In genomic region chr13:59649781-59650180, GRCm38 (mm10) we compare ENCODE assay signal across 26 mouse cellular contexts. TPM values are rescaled to one million over a fixed set of nuclear protein-coding genes. Genes with fewer than 3 reads are reported as not detected.
A peak's percentile ranks its signal among the peaks of the same experiment; 100 is the strongest.
DNase-seq lines count a peak whose midpoint lies in the region; ATAC-seq and TF ChIP-seq lines count a peak whose summit lies in the region.
"Had no signal": no experiment of that assay in that cellular context is flagged by ENCODE, and none has a peak within 500 bp of the region (broad histone marks: within the 10 kb centered on the region; RNA-seq: fewer than 3 reads in every experiment).

No protein-coding gene starts in this region.

- no peaks in the 10 kb centered on the region for H3K4me1 ChIP-seq in liver, adult 2 months (ENCODE audit: control insufficient read depth, insufficient read depth, low read length)
- peaks cover 11% of the 10 kb centered on the region; the same call in 1 of the 2 replicates for H3K4me1 ChIP-seq in liver, embryonic 11.5 days (replicated peaks; ENCODE audit: control insufficient read depth, insufficient read depth, low read length)
- H3K4me1 ChIP-seq in intestine, postnatal 0 days (replicated peaks; ENCODE audit: control insufficient read depth, insufficient read depth, low read length), result 0 out of 2 replicates have a peak, but pooled peaks cover 2% of the 10 kb centered on the region
- H3K4me1 ChIP-seq in thymus, adult 2 months (replicated peaks; ENCODE audit: control insufficient read depth, insufficient read depth, low read length), result no peaks in the 10 kb centered on the region

- ATAC-seq in liver, embryonic 11.5 days (replicated peaks; ENCODE audit: low FRiP score), result no peak
- ATAC-seq in intestine, postnatal 0 days, result peak; percentile 71
- ATAC-seq: hindbrain, postnatal 0 days; Patski had no signal

- H3K36me3 ChIP-seq in liver, adult 2 months (ENCODE audit: control insufficient read depth, insufficient read depth, low read length), result no peaks in the 10 kb centered on the region
- H3K36me3 ChIP-seq in liver, embryonic 11.5 days (ENCODE audit: control insufficient read depth, insufficient read depth, low read length), result peaks cover 30% of the 10 kb centered on the region
- H3K36me3 ChIP-seq in intestine, postnatal 0 days (ENCODE audit: control insufficient read depth, insufficient read depth), result peaks cover 14% of the 10 kb centered on the region
- no peaks in the 10 kb centered on the region for H3K36me3 ChIP-seq in thymus, adult 2 months (ENCODE audit: control insufficient read depth, insufficient read depth, low read length)

- H3K4me2 ChIP-seq in liver, embryonic 11.5 days, result no peak overlapping the region
- no peak overlapping the region for H3K4me2 ChIP-seq in intestine, postnatal 0 days (replicated peaks; ENCODE audit: low read depth)
- H3K4me2 ChIP-seq: embryonic facial prominence, embryonic 13.5 days; forebrain, embryonic 12.5 days; hindbrain, embryonic 13.5 days had no signal

- no peaks in the 10 kb centered on the region for H3K27me3 ChIP-seq in liver, adult 2 months (ENCODE audit: control insufficient read depth, insufficient read depth, low read length)
- no peaks in the 10 kb centered on the region for H3K27me3 ChIP-seq in liver, embryonic 11.5 days (replicated peaks; ENCODE audit: control insufficient read depth, insufficient read depth, low read length)
- no peaks in the 10 kb centered on the region for H3K27me3 ChIP-seq in intestine, postnatal 0 days (replicated peaks; ENCODE audit: control insufficient read depth, insufficient read depth, low read length)
- H3K27me3 ChIP-seq in thymus, adult 2 months (ENCODE audit: control insufficient read depth, insufficient read depth, low read length), result no peaks in the 10 kb centered on the region
- H3K27me3 ChIP-seq: embryonic facial prominence, embryonic 13.5 days; forebrain, embryonic 12.5 days; hindbrain, embryonic 13.5 days; Patski had no signal

- no peak overlapping the region for H3K27ac ChIP-seq in liver, adult 2 months (replicated peaks; ENCODE audit: insufficient read depth, low read depth, low read length)
- no peak overlapping the region for H3K27ac ChIP-seq in liver, embryonic 11.5 days (ENCODE audit: low read depth, low read length)
- peak overlapping the region; percentile 46; the same call in 1 of the 2 replicates for H3K27ac ChIP-seq in intestine, postnatal 0 days (ENCODE audit: low read depth, low read length)
- H3K27ac ChIP-seq in thymus, adult 2 months (ENCODE audit: control insufficient read depth, insufficient read depth, low read length), result no peak overlapping the region
- H3K27ac ChIP-seq: embryonic facial prominence, embryonic 13.5 days; forebrain, embryonic 12.5 days; heart, embryonic 10.5 days; hindbrain, embryonic 13.5 days; hindbrain, postnatal 0 days had no signal

- DNase-seq in embryo, embryonic 10 days (ENCODE audit: low spot score), result peak; percentile 34
- DNase-seq in embryo, embryonic 11 days, result no peak
- peak; percentile 5 for DNase-seq in liver, adult 2 months (ENCODE audit: extremely low read depth, low read depth, low spot score)
- no peak for DNase-seq in liver, embryonic 11.5 days (ENCODE audit: low spot score)
- no peak for DNase-seq in urinary bladder, adult 2 months (ENCODE audit: low spot score)
- DNase-seq in thymus, adult 2 months, result no peak
- no peak for DNase-seq in thymus, postnatal 4 days
- DNase-seq: adrenal gland, adult 2 months; adrenal gland, postnatal 25 days; cerebellum, adult 18-20 months; cerebellum, adult 9-11 months; cerebellum, postnatal 36 days; gastrocnemius, postnatal 36 days; heart, adult 18-20 months; heart, postnatal 10 days; heart, postnatal 4 days had no signal

- H3K9me3 ChIP-seq in liver, embryonic 11.5 days (ENCODE audit: control insufficient read depth, low read length), result no peaks in the 10 kb centered on the region
- no peaks in the 10 kb centered on the region for H3K9me3 ChIP-seq in intestine, postnatal 0 days (ENCODE audit: control insufficient read depth)
- H3K9me3 ChIP-seq: embryonic facial prominence, embryonic 13.5 days; forebrain, embryonic 12.5 days; heart, embryonic 10.5 days; hindbrain, embryonic 13.5 days had no signal

- H3K9ac ChIP-seq in liver, adult 2 months (ENCODE audit: low read depth, low read length), result no peak overlapping the region
- no peak overlapping the region for H3K9ac ChIP-seq in liver, embryonic 11.5 days (ENCODE audit: low read depth, low read length)
- H3K9ac ChIP-seq in intestine, postnatal 0 days (ENCODE audit: low read depth, low read length), result no peak overlapping the region
- H3K9ac ChIP-seq: embryonic facial prominence, embryonic 13.5 days; forebrain, embryonic 12.5 days; hindbrain, embryonic 13.5 days had no signal

- TF ChIP-seq CTCF in liver, adult 2 months (IDR thresholded peaks at IDR 0.05; ENCODE audit: low read depth, low read length), result no peak
- TF ChIP-seq CTCF in intestine, postnatal 0 days (IDR thresholded peaks at IDR 0.05; ENCODE audit: low read depth), result no peak
- no peak for TF ChIP-seq CTCF in thymus, adult 2 months (IDR thresholded peaks at IDR 0.05; ENCODE audit: borderline replicate concordance, control insufficient read depth, extremely low read depth, insufficient read depth, low read length, poor library complexity)

- 57% methylated on average over 5 of the region's 5 CpGs for WGBS in liver, adult 2 months
- 83% methylated on average over 5 of the region's 5 CpGs for WGBS in liver, embryonic 11.5 days
- 59% methylated on average over 5 of the region's 5 CpGs for WGBS in intestine, postnatal 0 days
- WGBS in thymus, adult 2 months, result 76% methylated on average over 5 of the region's 5 CpGs

- H3K4me3 ChIP-seq in liver, adult 2 months (ENCODE audit: insufficient read depth, low read depth, low read length), result no peak overlapping the region
- no peak overlapping the region for H3K4me3 ChIP-seq in liver, embryonic 11.5 days (ENCODE audit: low read depth, low read length)
- H3K4me3 ChIP-seq in intestine, postnatal 0 days (ENCODE audit: low read depth, low read length), result no peak overlapping the region
- H3K4me3 ChIP-seq in thymus, adult 2 months (ENCODE audit: control insufficient read depth, insufficient read depth, low read length), result no peak overlapping the region
- H3K4me3 ChIP-seq: embryonic facial prominence, embryonic 13.5 days; forebrain, embryonic 12.5 days; heart, embryonic 10.5 days; hindbrain, embryonic 13.5 days had no signal

- TF ChIP-seq POLR2A in liver, adult 2 months (IDR thresholded peaks at IDR 0.05; ENCODE audit: extremely low read depth, insufficient read depth, low read length), result no peak
- no peak for TF ChIP-seq POLR2A in thymus, adult 2 months (IDR thresholded peaks at IDR 0.05; ENCODE audit: control insufficient read depth, extremely low read depth, insufficient read depth, low read length, poor library complexity)

- H3K79me2 ChIP-seq in liver, adult 2 months (ENCODE audit: control insufficient read depth, insufficient read depth, low read length), result no peaks in the 10 kb centered on the region

RNA-seq across cellular contexts. Expression of gene Golm1, which starts 25.8 kb away (rescaled TPM):
- total RNA-seq in liver, adult 2 months (2014; rRNA removed), result 3.3 and 3.6 TPM in 2 replicates
- 1.1 and 1.2 TPM in 2 replicates for polyA plus RNA-seq in liver, adult 2 months (2012; rRNA removed)
- polyA plus RNA-seq in liver, embryonic 11.5 days (2014; fragmentation: Nextera tagmentation; extraction: Ambion mirVana), result 87.9 and 96.5 TPM in 2 replicates
- polyA plus RNA-seq in intestine, postnatal 0 days (2015; fragmentation: Nextera tagmentation; extraction: Ambion mirVana), result 29.6 and 34.3 TPM in 2 replicates
- 8.8 and 10.1 TPM in 2 replicates for polyA plus RNA-seq in urinary bladder, adult 2 months (2012; rRNA removed)
- 3.2 and 4.4 TPM in 2 replicates for polyA plus RNA-seq in thymus, adult 2 months (2012; rRNA removed)

RNA-seq across cellular contexts. Expression of gene 4921517D22Rik, which starts 44.1 kb away (rescaled TPM):
- total RNA-seq in liver, adult 2 months (2014; rRNA removed), result not detected in 2 replicates
- polyA plus RNA-seq in liver, adult 2 months (2012; rRNA removed), result not detected in 2 replicates
- polyA plus RNA-seq in liver, embryonic 11.5 days (2014; fragmentation: Nextera tagmentation; extraction: Ambion mirVana), result not detected in 2 replicates
- polyA plus RNA-seq in intestine, postnatal 0 days (2015; fragmentation: Nextera tagmentation; extraction: Ambion mirVana), result not detected in 2 replicates
- polyA plus RNA-seq in urinary bladder, adult 2 months (2012; rRNA removed), result not detected in 2 replicates
- not detected in 2 replicates for polyA plus RNA-seq in thymus, adult 2 months (2012; rRNA removed)
- total RNA-seq: adrenal gland, adult 2 months; adrenal gland, postnatal 25 days; gastrocnemius, adult 8-10 months; gastrocnemius, postnatal 36 days; heart, adult 18-20 months; heart, postnatal 10 days; heart, postnatal 4 days; hindbrain, postnatal 0 days had no signal
- polyA plus RNA-seq: adrenal gland, adult 2 months; C2C12; embryonic facial prominence, embryonic 13.5 days; forebrain, embryonic 12.5 days; heart, embryonic 10.5 days; heart, embryonic 14.5 days; hindbrain, embryonic 13.5 days; hindbrain, postnatal 0 days; Patski had no signal

Comparison
In these comparisons a context has a peak if more than half of its experiments do, and no peak if none do; other contexts are left out.
1. DNase-seq: peak in embryo, embryonic 10 days (single experiment) and liver, adult 2 months (single experiment); none in embryo, embryonic 11 days (single experiment), liver, embryonic 11.5 days (single experiment), urinary bladder, adult 2 months (single experiment), thymus, adult 2 months (single experiment) and thymus, postnatal 4 days (single experiment).